Mouse (Mus musculus): ENCODE results near the gene Serpina3g. TPM values are rescaled to one million over a fixed set of nuclear protein-coding genes. Genes with fewer than 3 reads are reported as not detected.

The Serpina3g gene
- total RNA-seq, 2 experiments from 2014 or later = 2.7 TPM; not detected in 1

DNA sequence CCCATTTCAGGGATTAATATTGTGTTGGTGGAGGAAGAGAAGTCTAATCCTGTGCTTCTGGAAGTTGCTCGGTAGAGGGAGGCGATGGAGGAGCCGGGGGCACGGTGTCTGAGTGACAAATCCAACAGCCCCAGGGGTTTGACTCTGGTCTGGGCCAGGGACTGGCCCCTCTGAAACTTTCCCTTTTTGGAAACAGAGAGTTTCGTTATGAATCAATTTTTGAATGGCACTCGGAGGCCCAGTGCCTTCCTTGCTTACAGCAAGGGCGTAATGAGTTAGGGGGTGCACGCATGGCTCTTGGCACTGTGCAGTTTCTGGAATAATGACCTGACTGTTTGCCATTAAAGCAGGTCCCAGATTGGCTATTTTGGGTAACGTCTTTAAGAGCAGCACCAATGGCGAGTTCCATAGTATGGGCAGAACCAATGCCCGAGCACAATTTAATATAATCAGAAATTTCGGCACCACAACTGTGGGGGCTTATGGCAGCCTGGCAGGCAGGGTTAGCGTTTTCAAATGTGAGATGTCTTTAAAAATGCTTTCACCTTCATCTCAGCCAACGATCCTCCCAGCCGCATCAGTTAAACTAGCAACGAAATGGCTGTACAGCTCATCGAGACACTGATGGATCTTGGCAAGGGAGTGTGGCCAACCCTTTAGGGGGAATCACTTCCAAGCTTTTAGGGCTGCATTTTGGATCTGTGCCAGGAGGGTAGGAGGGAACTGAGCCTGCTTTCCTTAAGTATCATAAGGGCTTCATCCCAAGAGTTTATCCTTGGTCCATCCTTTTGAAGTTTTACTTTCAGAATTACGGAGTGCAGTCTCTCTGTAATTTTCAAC lies 42.4 kb downstream of the Serpina3g start:
- no peak for DNase-seq (ENCODE audit: extremely low spot score in 1 of 2, low spot score in 1 of 2)

DNA sequence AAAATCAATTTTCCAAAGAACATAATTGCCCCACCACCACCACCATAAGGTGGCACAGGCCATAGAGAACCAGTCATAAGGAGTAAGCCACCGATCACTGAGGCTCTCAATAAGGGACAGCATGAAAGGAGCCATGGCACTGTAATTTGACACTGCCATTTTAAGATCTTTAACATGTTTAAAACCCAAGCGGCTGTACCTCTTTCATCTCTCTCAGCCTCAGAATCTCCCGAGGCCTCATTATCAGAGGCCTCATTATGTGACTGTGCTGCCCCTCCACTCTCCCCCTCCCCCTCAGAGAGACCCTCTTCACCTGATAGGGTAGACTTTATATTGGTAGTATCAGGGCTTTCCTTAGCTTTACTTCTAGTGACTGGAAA lies 43.0 kb downstream of the Serpina3g start:
- no peak for DNase-seq (ENCODE audit: extremely low spot score in 1 of 2, low spot score in 1 of 2)

DNA sequence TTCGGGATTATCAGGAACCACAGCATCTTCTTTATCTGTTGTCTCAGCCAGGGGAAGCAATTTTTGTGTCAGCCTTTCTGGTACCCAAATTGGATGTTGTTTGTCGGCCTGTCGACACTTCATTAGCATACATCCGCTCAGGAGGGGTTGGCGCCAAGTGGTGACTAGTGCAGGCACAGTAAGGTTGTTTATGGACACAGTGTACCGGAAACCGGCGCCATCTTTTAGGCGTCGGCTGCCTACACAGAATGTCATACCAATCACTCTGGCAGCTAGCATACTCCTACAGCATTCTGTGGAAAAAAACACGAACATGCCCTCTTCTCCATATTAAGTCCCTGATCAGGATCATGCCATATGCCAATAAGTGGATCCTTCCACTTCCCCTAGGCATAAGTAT lies 47.3 kb downstream of the Serpina3g start:
- DNase-seq (ENCODE audit: extremely low spot score in 1 of 2, low spot score in 1 of 2) = no peak

DNA sequence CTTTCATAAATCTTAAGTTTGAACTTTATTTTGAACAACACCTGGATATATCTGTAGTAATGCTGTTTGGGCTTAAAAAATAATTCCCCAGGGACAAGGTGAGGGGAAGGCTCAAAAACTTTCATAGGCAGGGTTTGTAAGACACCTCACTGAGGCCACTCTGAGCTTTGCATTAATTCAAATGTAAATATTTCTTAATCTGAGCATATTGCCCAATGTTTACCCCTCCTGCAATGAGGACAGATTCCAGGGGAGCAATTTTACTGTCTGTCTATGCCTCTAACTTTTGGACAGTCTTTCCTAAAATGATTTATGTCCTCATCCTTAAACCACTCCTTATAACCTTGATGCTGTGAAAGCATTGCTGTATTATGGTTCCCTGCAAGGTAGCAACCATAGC lies 52.3 kb downstream of the Serpina3g start:
- DNase-seq (ENCODE audit: extremely low spot score in 1 of 2, low spot score in 1 of 2) = no peak

DNA sequence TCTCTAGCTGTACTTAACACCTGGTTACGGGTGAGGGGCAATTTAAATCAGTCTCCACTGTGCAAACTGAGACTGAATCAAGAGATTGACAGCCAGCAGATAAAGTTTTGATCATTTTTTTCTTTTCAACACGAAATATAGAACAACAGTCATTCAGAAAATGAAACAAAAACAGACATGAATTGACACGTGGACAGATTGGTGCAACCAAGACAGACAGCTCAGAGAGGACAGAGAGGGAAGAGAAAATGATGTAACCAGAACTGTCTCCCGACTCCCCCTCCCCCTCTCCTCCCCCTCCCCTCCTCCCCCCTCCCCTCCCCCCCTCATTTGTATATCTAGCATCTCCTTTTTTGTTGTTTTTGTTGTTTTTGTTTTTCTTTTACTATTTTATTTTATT lies 53.8 kb downstream of the Serpina3g start:
- no peak for DNase-seq (ENCODE audit: extremely low spot score in 1 of 2, low spot score in 1 of 2)

Other genes starting within 250 kb of the Serpina3g start
- not detected for gene Serpina11, start 246.3 kb upstream of the Serpina3g start, total RNA-seq (2021)
- gene Serpina9, start 222.5 kb upstream of the Serpina3g start, total RNA-seq (2021) = under 1 TPM; 0.17 to 0.23 TPM
- not detected for gene Serpina12, start 191.8 kb upstream of the Serpina3g start, total RNA-seq (2021)
- gene Serpina5, start 135.1 kb upstream of the Serpina3g start, total RNA-seq (2021) = not detected
- gene Serpina3a, start 123.5 kb upstream of the Serpina3g start, total RNA-seq (2021) = not detected
- not detected for gene Serpina3b, start 108.2 kb upstream of the Serpina3g start, total RNA-seq (2021)
- under 1 TPM; 0.26 to 0.49 TPM for gene Serpina3c, start 82.4 kb upstream of the Serpina3g start, total RNA-seq (2021)
- not detected for gene Serpina3f, start 21.7 kb upstream of the Serpina3g start, total RNA-seq (2021)
- gene Serpina3i, start 26.9 kb downstream of the Serpina3g start, total RNA-seq (2021) = 1 to 10 TPM; 1.1 to 1.5 TPM
- not detected for gene Serpina3j, start 78.3 kb downstream of the Serpina3g start, total RNA-seq (2021)
- not detected for gene Serpina3k, start 102.2 kb downstream of the Serpina3g start, total RNA-seq (2021)
- under 1 TPM; 0.49 to 0.52 TPM for gene Serpina3m, start 102.2 kb downstream of the Serpina3g start, total RNA-seq (2021)
- 10 to 100 TPM; 72.2 to 78.7 TPM for gene Serpina3n, start 170.5 kb downstream of the Serpina3g start, total RNA-seq (2021)
- not detected for gene Gsc, start 237.1 kb downstream of the Serpina3g start, total RNA-seq (2021)

Data from layer of hippocampus, postnatal 25 days (tissue).